Mouse (Mus musculus) ES-Bruce4 (cell line): ENCODE results near the gene S1pr3. TPM values are rescaled to one million over a fixed set of nuclear protein-coding genes. Genes with fewer than 3 reads are reported as not detected.

Experiments used
- H3K27ac ChIP-seq: 2 replicates; pipeline ENCODE4 v1.5.1; 2012; ENCODE audit warnings: low read length, inconsistent platforms; ENCODE audit not compliant: insufficient read depth
- H3K27me3 ChIP-seq: 2 replicates; pipeline ENCODE4 v1.6.1; 2012; ENCODE audit warnings: mild to moderate bottlenecking, low read length, inconsistent platforms; ENCODE audit not compliant: control insufficient read depth, poor library complexity, insufficient read depth, severe bottlenecking
- H3K36me3 ChIP-seq: 2 replicates; pipeline ENCODE4 v1.6.1; 2012; ENCODE audit warnings: inconsistent platforms, mild to moderate bottlenecking, low read length, moderate library complexity; ENCODE audit not compliant: control insufficient read depth, poor library complexity, insufficient read depth, severe bottlenecking
- H3K4me1 ChIP-seq: one replicate; pipeline ENCODE4 v1.8.1; 2011; ENCODE audit warnings: low read length; ENCODE audit not compliant: control insufficient read depth, insufficient read depth
- H3K4me3 ChIP-seq: 2 replicates; pipeline ENCODE4 v1.5.1; 2011; ENCODE audit warnings: low read depth, mild to moderate bottlenecking, low read length
- H3K9ac ChIP-seq: 2 replicates; pipeline ENCODE4 v1.6.1; 2012; ENCODE audit warnings: low read depth, mild to moderate bottlenecking, inconsistent platforms; ENCODE audit not compliant: poor library complexity, severe bottlenecking
- H3K9me3 ChIP-seq: replicated peaks from 2 replicates; pipeline ENCODE4 v1.6.1; 2012; ENCODE audit warnings: mild to moderate bottlenecking, low read length, inconsistent platforms; ENCODE audit not compliant: control insufficient read depth, poor library complexity, insufficient read depth, severe bottlenecking
- CTCF ChIP-seq: IDR thresholded peaks from one replicate; pipeline ENCODE4 v1.8.1; 2011; ENCODE audit warnings: low read depth, low read length
- EP300 ChIP-seq: IDR thresholded peaks from 2 replicates; pipeline ENCODE4 v1.6.1; 2011; ENCODE audit warnings: low read depth, low read length; ENCODE audit not compliant: insufficient read depth
- POLR2A ChIP-seq: IDR thresholded peaks from one replicate; pipeline ENCODE4 v1.8.1; 2011; ENCODE audit warnings: low read length; ENCODE audit not compliant: insufficient read depth
- polyA plus RNA-seq: library from polyadenylated mRNA; stranded (reverse); fragments of >200 nt; gene quantifications from 2 replicates; pipeline ENCODE4 v1.2.4, GENCODE M21; 2011; ENCODE audit warnings: low read depth; ENCODE audit not compliant: missing spikeins, insufficient read depth, insufficient read length

S1pr3 gene
- polyA plus RNA-seq, 1 experiment: 0.97 TPM

GRCm38 (mm10) chr13:51466117-51466841 is 57.8 kb downstream of the S1pr3 start:
- Histone ChIP-seq H3K4me3 (no peak overlapping the region), H3K27ac (no peak overlapping the region), H3K4me1 (no peaks in the 10 kb centered on the region), H3K9ac (no peak overlapping the region), H3K9me3 (no peaks in the 10 kb centered on the region), H3K27me3 (no peaks in the 10 kb centered on the region), H3K36me3 (no peaks in the 10 kb centered on the region)
- TF ChIP-seq POLR2A (no peak), CTCF (no peak), EP300 (no peak)

DNA sequence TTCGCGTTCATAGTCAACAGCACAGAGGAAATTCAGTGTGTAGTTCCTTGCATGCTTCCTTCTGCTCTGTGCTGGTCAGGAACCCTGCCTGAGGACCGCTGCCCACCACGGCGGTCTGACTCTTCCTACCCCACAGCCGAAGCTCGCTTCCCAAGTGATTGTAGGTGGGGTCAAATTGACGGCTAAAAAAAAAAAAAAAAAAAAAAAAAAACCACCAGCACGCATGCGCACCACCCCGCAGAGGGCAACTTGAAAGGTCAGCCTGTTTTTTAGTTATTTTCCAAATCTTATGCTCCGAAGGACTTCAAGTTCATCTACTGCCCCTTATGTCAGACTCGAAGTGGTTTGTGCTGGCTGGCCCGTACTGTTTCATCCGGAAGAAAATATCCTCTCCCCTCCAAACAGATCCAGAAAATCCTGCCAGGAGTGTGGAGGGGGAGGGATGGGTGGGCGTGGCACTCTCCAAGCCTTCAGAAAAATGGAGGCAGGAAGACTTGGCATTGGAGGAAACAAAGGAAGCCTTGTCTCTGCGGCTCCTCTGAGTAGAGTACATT is 60.3 kb downstream of the S1pr3 start:
- Histone ChIP-seq H3K4me1 (no peaks in the 10 kb centered on the region), H3K27ac (no peak overlapping the region), H3K27me3 (no peaks in the 10 kb centered on the region), H3K4me3 (no peak overlapping the region), H3K36me3 (no peaks in the 10 kb centered on the region), H3K9me3 (no peaks in the 10 kb centered on the region), H3K9ac (no peak overlapping the region)
- TF ChIP-seq CTCF: no peak

Other genes starting within 250 kb of the S1pr3 start
- 2.4 and 2.6 TPM in 2 replicates for gene Nxnl2, start 237.6 kb upstream of the S1pr3 start, polyA plus RNA-seq
- 0.25 and 0.32 TPM in 2 replicates for gene Shc3, start 160.8 kb downstream of the S1pr3 start, polyA plus RNA-seq
- gene Cks2, start 236.6 kb downstream of the S1pr3 start, polyA plus RNA-seq: 423 and 447 TPM in 2 replicates
- gene Secisbp2, start 243.1 kb downstream of the S1pr3 start, polyA plus RNA-seq: 21.1 and 25.5 TPM in 2 replicates